8 mouse cellular contexts compared by ENCODE assay signal in the genomic region with DNA sequence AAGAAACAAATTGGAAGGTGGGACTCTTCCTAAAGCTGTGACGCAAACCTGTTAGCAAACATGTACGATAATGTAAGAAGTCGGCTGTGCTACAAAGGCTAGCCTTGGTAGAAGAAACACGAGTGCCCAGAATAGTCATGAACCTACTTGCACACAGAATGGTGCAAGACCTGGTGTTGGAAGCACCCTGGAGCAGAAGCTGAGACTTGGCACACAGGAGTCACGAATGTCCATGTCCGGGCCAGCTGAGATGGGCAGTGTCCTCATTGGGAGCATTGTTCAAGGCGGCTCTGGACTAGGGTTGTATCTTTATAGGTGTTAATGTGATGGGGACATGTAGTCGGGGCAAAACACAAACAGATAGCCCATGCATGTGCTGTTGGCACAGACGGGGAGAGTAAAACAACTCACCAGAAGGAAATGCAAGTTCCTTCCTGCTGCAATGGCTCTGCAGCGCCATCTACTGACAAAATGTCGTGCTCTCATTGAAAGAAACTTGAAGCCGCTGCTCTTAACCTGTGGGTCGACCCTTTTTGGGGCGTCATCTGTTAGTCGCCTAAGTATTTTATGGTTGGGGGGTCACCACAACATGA. TPM values are rescaled to one million over a fixed set of nuclear protein-coding genes. Genes with fewer than 3 reads are reported as not detected.
A peak's percentile ranks its signal among the peaks of the same experiment; 100 is the strongest.
DNase-seq lines count a peak whose midpoint lies in the region; ATAC-seq and TF ChIP-seq lines count a peak whose summit lies in the region.

No protein-coding gene starts in this region.

- no peaks in the 10 kb centered on the region for H3K36me3 ChIP-seq in hindbrain, embryonic 12.5 days
- no peaks in the 10 kb centered on the region for H3K36me3 ChIP-seq in myocyte (ENCODE audit: control insufficient read depth, insufficient read depth)

- H3K4me2 ChIP-seq in hindbrain, embryonic 12.5 days (replicated peaks) = no peak overlapping the region
- peak overlapping the region; percentile 15 for H3K4me2 ChIP-seq in myocyte (ENCODE audit: low read depth)

- no peaks in the 10 kb centered on the region for H3K4me1 ChIP-seq in embryonic fibroblast, embryonic 13.5 days (ENCODE audit: control insufficient read depth, insufficient read depth, low read length)
- no peaks in the 10 kb centered on the region for H3K4me1 ChIP-seq in hindbrain, embryonic 12.5 days

- H3K9me3 ChIP-seq in hindbrain, embryonic 12.5 days (replicated peaks) = no peaks in the 10 kb centered on the region

- peak; percentile 67 for DNase-seq in right cerebral cortex, postnatal 14 days
- no peak for DNase-seq in right cerebral cortex, postnatal 25 days
- DNase-seq in brain, adult 2 months (ENCODE audit: low read depth, low spot score) = peak; percentile 94
- DNase-seq in liver = peak; percentile 75
- DNase-seq in thymus, postnatal 14 days = peak; percentile 69

- no peak overlapping the region for H3ac ChIP-seq in myocyte (ENCODE audit: control insufficient read depth, insufficient read length)

- no peaks in the 10 kb centered on the region for H3K27me3 ChIP-seq in hindbrain, embryonic 12.5 days
- no peaks in the 10 kb centered on the region for H3K27me3 ChIP-seq in myocyte (ENCODE audit: control insufficient read depth, insufficient read depth, insufficient read length)

- H3K4me3 ChIP-seq in embryonic fibroblast, embryonic 13.5 days (ENCODE audit: insufficient read depth, low read length) = no peak overlapping the region
- no peak overlapping the region for H3K4me3 ChIP-seq in hindbrain, embryonic 12.5 days
- no peak overlapping the region for H3K4me3 ChIP-seq in myocyte

- no peak overlapping the region for H3K27ac ChIP-seq in embryonic fibroblast, embryonic 13.5 days (ENCODE audit: insufficient read depth, low read length)
- no peak overlapping the region for H3K27ac ChIP-seq in hindbrain, embryonic 12.5 days

- no peak for TF ChIP-seq POLR2A in embryonic fibroblast, embryonic 13.5 days (IDR thresholded peaks at IDR 0.05; ENCODE audit: low read depth, low read length)
- TF ChIP-seq POLR2A in myocyte (IDR thresholded peaks at IDR 0.05; ENCODE audit: insufficient read length, low read depth) = no peak

- H3K79me2 ChIP-seq in myocyte (ENCODE audit: control insufficient read depth, insufficient read depth) = no peaks in the 10 kb centered on the region

- peak; percentile 46; the same call in 1 of the 2 replicates for ATAC-seq in hindbrain, embryonic 12.5 days (ENCODE audit: low FRiP score)

- WGBS in hindbrain, embryonic 12.5 days = 33% methylated on average over 15 of the region's 15 CpGs

- no peak overlapping the region for H3K9ac ChIP-seq in hindbrain, embryonic 12.5 days

- TF ChIP-seq CTCF in embryonic fibroblast, embryonic 13.5 days (IDR thresholded peaks at IDR 0.05; ENCODE audit: borderline replicate concordance, insufficient read depth, low read length) = peak; percentile 78; the same call in 1 of the 2 replicates

TF ChIP-seq in myocyte, 11 proteins besides CTCF, POLR2A, EP300 and RAD21:
- TF ChIP-seq USF1 (IDR thresholded peaks at IDR 0.05; ENCODE audit: low read depth) = no peak
- TF ChIP-seq REST (IDR thresholded peaks at IDR 0.05; ENCODE audit: insufficient read depth, insufficient read length) = no peak
- TF ChIP-seq POLR2AphosphoS2 (IDR thresholded peaks at IDR 0.05; ENCODE audit: insufficient read length, low read depth) = no peak
- no peak for TF ChIP-seq E2F4 (IDR thresholded peaks at IDR 0.05; ENCODE audit: insufficient read depth)
- TF ChIP-seq TCF12 (IDR thresholded peaks at IDR 0.05; ENCODE audit: insufficient read depth, poor library complexity, severe bottlenecking) = no peak
- no peak for TF ChIP-seq MYOG (IDR thresholded peaks at IDR 0.05; ENCODE audit: control insufficient read depth in 1 of 3, insufficient read depth in 1 of 3, insufficient read length in 2 of 3, low read depth in 2 of 3)
- no peak for TF ChIP-seq CEBPB (IDR thresholded peaks at IDR 0.05; ENCODE audit: insufficient read depth, poor library complexity, severe bottlenecking)
TF ChIP-seq in myocyte: peak in this region for 0.

RNA-seq across cellular contexts. Expression of gene Exo5, which starts 15.2 kb away (rescaled TPM):
- polyA plus RNA-seq in embryonic fibroblast, embryonic 13.5 days (2011; ENCODE audit: insufficient read length, low read depth, missing spikeins) = 17.2 and 24.0 TPM in 2 replicates
- polyA plus RNA-seq in hindbrain, embryonic 12.5 days (2016; fragmentation: Nextera tagmentation; extraction: Ambion mirVana) = 34.1 and 38.0 TPM in 2 replicates
- polyA plus RNA-seq in myocyte (2012; fragmentation: generic; extraction: Trizol) = 6.3 TPM

RNA-seq across cellular contexts. Expression of gene Zfp69, which starts 41.8 kb away (rescaled TPM):
- polyA plus RNA-seq in embryonic fibroblast, embryonic 13.5 days (2011; ENCODE audit: insufficient read length, low read depth, missing spikeins) = 1.2 and 1.5 TPM in 2 replicates
- polyA plus RNA-seq in hindbrain, embryonic 12.5 days (2016; fragmentation: Nextera tagmentation; extraction: Ambion mirVana) = 10.1 and 10.6 TPM in 2 replicates
- 0.61 TPM for polyA plus RNA-seq in myocyte (2012; fragmentation: generic; extraction: Trizol)

RNA-seq across cellular contexts. Expression of gene Rims3, which starts 55.0 kb away (rescaled TPM):
- not detected in 2 replicates for polyA plus RNA-seq in embryonic fibroblast, embryonic 13.5 days (2011; ENCODE audit: insufficient read length, low read depth, missing spikeins)
- 8.5 and 9.2 TPM in 2 replicates for polyA plus RNA-seq in hindbrain, embryonic 12.5 days (2016; fragmentation: Nextera tagmentation; extraction: Ambion mirVana)
- 0.02 TPM for polyA plus RNA-seq in myocyte (2012; fragmentation: generic; extraction: Trizol)
